Mouse (Mus musculus) ES-E14 (cell line): ENCODE results near the gene Skap1. TPM values are rescaled to one million over a fixed set of nuclear protein-coding genes. Genes with fewer than 3 reads are reported as not detected.

Experiments
- DNase-seq: peaks from one replicate; pipeline ENCODE4 v3.0.0-alpha.2; 2013; ENCODE audit warnings: low read depth, low spot score
- H3K27ac ChIP-seq: 2 replicates; pipeline ENCODE4 v1.5.1; 2012; ENCODE audit warnings: low read depth, mild to moderate bottlenecking, low read length, moderate library complexity, mixed read lengths; ENCODE audit not compliant: poor library complexity, insufficient read depth, severe bottlenecking
- H3K36me3 ChIP-seq: 2 replicates; pipeline ENCODE4 v1.6.1; 2012; ENCODE audit warnings: mild to moderate bottlenecking, low read length, moderate library complexity, mixed read lengths; ENCODE audit not compliant: control insufficient read depth, poor library complexity, insufficient read depth, severe bottlenecking
- H3K4me1 ChIP-seq, 2 experiments: fragments of 150-350 bp in 1 of 2; sonication (generic) in 1 of 2; 2 replicates each; pipeline ENCODE4 v1.6.1; 2012; ENCODE audit warnings: low read length in 2 of 2, mild to moderate bottlenecking in 1 of 2, mixed read lengths in 1 of 2; ENCODE audit not compliant: control insufficient read depth in 2 of 2, insufficient read depth in 2 of 2, poor library complexity in 1 of 2
- H3K4me3 ChIP-seq, 2 experiments: fragments of 150-350 bp in 1 of 2; sonication (generic) in 1 of 2; 2 replicates each; pipeline ENCODE4 v1.5.1; 2012; ENCODE audit warnings: low read length in 2 of 2, low read depth in 1 of 2, mild to moderate bottlenecking in 1 of 2, mixed read lengths in 1 of 2; ENCODE audit not compliant: insufficient read depth in 1 of 2, poor library complexity in 1 of 2, severe bottlenecking in 1 of 2
- H3K9ac ChIP-seq: 2 replicates; pipeline ENCODE4 v1.6.1; 2012; ENCODE audit warnings: low read depth, mild to moderate bottlenecking, low read length, mixed read lengths; ENCODE audit not compliant: poor library complexity, insufficient read depth, severe bottlenecking
- H3K9me3 ChIP-seq: fragments of 150-350 bp; sonication (generic); 2 replicates; pipeline ENCODE4 v1.6.1; 2012; ENCODE audit warnings: low read depth, mild to moderate bottlenecking, low read length; ENCODE audit not compliant: control insufficient read depth, insufficient read depth
- CHD2 ChIP-seq: IDR thresholded peaks from 2 replicates; pipeline ENCODE4 v1.6.1; 2014; ENCODE audit warnings: mild to moderate bottlenecking, low read depth, low read length, inconsistent platforms
- HCFC1 ChIP-seq: IDR thresholded peaks from 2 replicates; pipeline ENCODE4 v1.6.1; 2012; ENCODE audit warnings: low read length, inconsistent platforms, borderline replicate concordance; ENCODE audit not compliant: insufficient read depth
- MAFK ChIP-seq: IDR thresholded peaks from 2 replicates; pipeline ENCODE4 v1.6.1; 2014; ENCODE audit warnings: mild to moderate bottlenecking, low read depth, low read length, inconsistent platforms; ENCODE audit not compliant: insufficient read depth
- ZC3H11A ChIP-seq: IDR thresholded peaks from 2 replicates; pipeline ENCODE4 v1.6.1; 2012; ENCODE audit warnings: low read depth, mild to moderate bottlenecking, inconsistent platforms, low read length, borderline replicate concordance
- ZNF384 ChIP-seq: IDR thresholded peaks from 2 replicates; pipeline ENCODE4 v1.6.1; 2012; ENCODE audit warnings: low read depth, low read length, inconsistent platforms
- in situ Hi-C, 2 experiments: fragments of 600-800 bp; cut with MboI; formaldehyde crosslinking; loops; one replicate each; pipeline ENCODE4 v1.15.1; 2025; ENCODE audit warnings: low sequenced_read_pairs in 2 of 2, inconsistent platforms in 1 of 2; ENCODE audit not compliant: unreplicated experiment in 2 of 2
- total RNA-seq: library from RNA; depleted of rRNA; stranded (reverse); fragments of 300-350 nt; gene quantifications from 2 replicates; pipeline ENCODE4 v1.2.3, GENCODE M21; 2012

The Skap1 gene
- total RNA-seq, 1 experiment: 0.40 TPM

- Histone ChIP-seq H3K9ac (no peak overlapping the region), H3K36me3 (no peaks in the 10 kb centered on the region), H3K27ac (no peak overlapping the region), H3K4me3 (no peak overlapping the region), H3K4me1 (no peaks in the 10 kb centered on the region), H3K9me3 (no peaks in the 10 kb centered on the region)
- no peak for TF ChIP-seq HCFC1
- in situ Hi-C loops: no loop called here
- DNase-seq: no peak
Observed at GRCm38 (mm10) chr11:96504509-96505119, 40.2 kb downstream of the Skap1 start.

GRCm38 (mm10) chr11:96505841-96506240 is 41.4 kb downstream of the Skap1 start:
- TF ChIP-seq ZNF384 (no peak), ZC3H11A (no peak), HCFC1 (no peak), MAFK (no peak), CHD2 (no peak)
- in situ Hi-C loops: no loop called here
- Histone ChIP-seq H3K27ac (no peak overlapping the region), H3K36me3 (no peaks in the 10 kb centered on the region), H3K4me3 (no peak overlapping the region), H3K9me3 (no peaks in the 10 kb centered on the region), H3K4me1 (no peaks in the 10 kb centered on the region), H3K9ac (no peak overlapping the region)
- DNase-seq: peak; percentile 41

- no peaks in the 10 kb centered on the region for H3K4me1 ChIP-seq
- no peak for DNase-seq
- H3K36me3 ChIP-seq: no peaks in the 10 kb centered on the region
- H3K4me3 ChIP-seq: no peak overlapping the region
- in situ Hi-C loops: no loop called here
- no peak overlapping the region for H3K9ac ChIP-seq
- H3K9me3 ChIP-seq: no peaks in the 10 kb centered on the region
- H3K27ac ChIP-seq: no peak overlapping the region
- TF ChIP-seq ZNF384 (no peak), HCFC1 (no peak), ZC3H11A (no peak), CHD2 (no peak), MAFK (no peak)
Observed at GRCm38 (mm10) chr11:96515164-96515563, 50.8 kb downstream of the Skap1 start.

GRCm38 (mm10) chr11:96524541-96524940 is 60.1 kb downstream of the Skap1 start:
- no peak for DNase-seq
- no peaks in the 10 kb centered on the region for H3K36me3 ChIP-seq
- in situ Hi-C loops: no loop called here
- TF ChIP-seq MAFK (no peak), ZC3H11A (no peak), HCFC1 (no peak), CHD2 (no peak), ZNF384 (no peak)
- H3K27ac ChIP-seq: no peak overlapping the region
- no peaks in the 10 kb centered on the region for H3K9me3 ChIP-seq
- no peak overlapping the region for H3K9ac ChIP-seq
- no peak overlapping the region for H3K4me3 ChIP-seq
- no peaks in the 10 kb centered on the region for H3K4me1 ChIP-seq

- H3K27ac ChIP-seq: no peak overlapping the region
- in situ Hi-C loops: no loop called here
- no peak for DNase-seq
Observed at GRCm38 (mm10) chr11:96526137-96526621, 61.8 kb downstream of the Skap1 start.

More at GRCm38 (mm10) chr11:96526137-96526621, 61.8 kb downstream of the Skap1 start:
- Histone ChIP-seq H3K36me3 (no peaks in the 10 kb centered on the region), H3K4me3 (0 out of 4 replicates have a peak overlapping the region, but pooled peaks of 1 of the 2 experiments have one; percentile 24), H3K4me1 (no peaks in the 10 kb centered on the region), H3K9ac (no peak overlapping the region), H3K9me3 (no peaks in the 10 kb centered on the region)
- TF ChIP-seq ZNF384: no peak
- no peak for TF ChIP-seq ZC3H11A
- TF ChIP-seq CHD2: no peak
- no peak for TF ChIP-seq HCFC1
- no peak for TF ChIP-seq MAFK
